Mouse (Mus musculus) lung, embryonic 15.5 days (tissue): ENCODE results near the gene Tle3. TPM values are rescaled to one million over a fixed set of nuclear protein-coding genes. Genes with fewer than 3 reads are reported as not detected.

Experiments
- ATAC-seq: fragments of 200-750 bp; cut with Nextera tagmentation; 2 replicates; pipeline ENCODE4 v1.8.0; 2017; ENCODE audit warnings: moderate number of reproducible peaks, borderline replicate concordance; ENCODE audit not compliant: low FRiP score, low TSS enrichment; ENCODE audit errors: extremely low read depth
- H3K27ac ChIP-seq: fragments of 300-500 bp; sonication (generic); 2 replicates; pipeline ENCODE4 v1.5.1; 2015; ENCODE audit warnings: moderate library complexity, mild to moderate bottlenecking, inconsistent platforms
- H3K27me3 ChIP-seq: fragments of 300-500 bp; sonication (generic); 2 replicates; pipeline ENCODE4 v1.6.1; 2015; ENCODE audit warnings: inconsistent platforms
- H3K36me3 ChIP-seq: fragments of 300-500 bp; sonication (generic); 2 replicates; pipeline ENCODE4 v1.6.1; 2015; ENCODE audit warnings: inconsistent platforms
- H3K4me1 ChIP-seq: fragments of 300-500 bp; sonication (generic); 2 replicates; pipeline ENCODE4 v1.6.1; 2015; ENCODE audit warnings: inconsistent platforms
- H3K4me2 ChIP-seq: fragments of 300-500 bp; sonication (generic); 2 replicates; pipeline ENCODE4 v1.6.1; 2015; ENCODE audit warnings: inconsistent platforms, mild to moderate bottlenecking, moderate library complexity
- H3K4me3 ChIP-seq: fragments of 300-500 bp; sonication (generic); 2 replicates; pipeline ENCODE4 v1.5.1; 2015; ENCODE audit warnings: mild to moderate bottlenecking, inconsistent platforms
- H3K9ac ChIP-seq: fragments of 300-500 bp; sonication (generic); 2 replicates; pipeline ENCODE4 v1.6.1; 2015; ENCODE audit warnings: inconsistent platforms
- H3K9me3 ChIP-seq: fragments of 300-500 bp; sonication (generic); 2 replicates; pipeline ENCODE4 v1.6.1; 2016; ENCODE audit warnings: inconsistent platforms
- WGBS: fragments of 180-500 bp; shearing (Covaris S2); methylation state at CpG from one replicate; pipeline ENCODE4 v1.1.7; 2015; 5-methylcytosine and 5-hydroxymethylcytosine counted together
- polyA plus RNA-seq: library from polyadenylated mRNA; unstranded; fragments of >200 nt; fragmentation: Nextera tagmentation; extraction: Ambion mirVana; gene quantifications from 2 replicates; pipeline ENCODE4 v1.2.1, GENCODE M21; 2015

Tle3 gene
- polyA plus RNA-seq, 1 experiment from 2014 or later = 27.1 TPM

DNA sequence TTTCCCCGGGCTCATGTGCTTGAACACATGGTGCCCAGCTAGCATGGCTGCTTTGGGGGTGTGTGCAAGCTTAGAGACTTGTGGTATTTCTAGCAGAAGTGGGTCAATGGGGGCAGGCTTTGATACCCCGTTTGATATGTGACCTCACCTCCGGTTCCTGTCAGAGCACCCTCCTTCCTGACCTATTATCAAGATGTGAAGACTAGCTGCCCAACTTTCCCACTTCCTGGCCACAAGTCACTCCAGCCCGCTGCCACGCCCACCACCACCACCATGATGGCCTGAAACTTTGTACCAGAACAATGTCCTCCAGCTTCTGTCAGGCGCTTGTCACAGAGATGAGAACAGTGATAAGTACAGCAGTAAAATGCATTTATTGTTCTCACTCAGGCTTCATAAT lies 54.9 kb downstream of the Tle3 start:
- Histone ChIP-seq H3K9me3 (no peaks in the 10 kb centered on the region), H3K4me3 (no peak overlapping the region), H3K4me1 (no peaks in the 10 kb centered on the region), H3K27me3 (peaks cover under 1% of the 10 kb centered on the region; the same call in 1 of the 2 replicates), H3K4me2 (no peak overlapping the region), H3K36me3 (no peaks in the 10 kb centered on the region), H3K9ac (no peak overlapping the region), H3K27ac (no peak overlapping the region)
- no peak for ATAC-seq
- 78% methylated on average over 6 of the region's 6 CpGs for WGBS

DNA sequence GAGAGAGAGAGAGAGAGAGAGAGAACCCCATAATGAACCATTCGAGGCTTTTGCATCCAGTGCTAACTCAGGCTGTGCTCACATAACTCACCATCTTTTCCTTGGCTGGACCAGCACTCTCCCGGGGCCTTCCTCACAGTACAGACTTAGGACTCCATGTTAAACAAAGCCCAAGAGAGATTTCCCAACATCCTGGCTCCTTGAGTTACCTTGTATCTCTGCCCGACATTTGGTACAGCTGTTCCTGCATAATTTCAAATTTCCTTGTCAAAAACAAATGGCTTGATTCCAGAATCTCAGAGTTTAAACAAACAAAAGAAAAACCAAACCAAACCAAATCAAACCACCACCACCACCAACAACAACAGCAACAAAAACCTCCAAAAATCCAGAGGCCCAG lies 55.7 kb downstream of the Tle3 start:
- no peaks in the 10 kb centered on the region for H3K9me3 ChIP-seq
- H3K36me3 ChIP-seq = no peaks in the 10 kb centered on the region
- H3K27me3 ChIP-seq = peaks cover 5% of the 10 kb centered on the region; the same call in 1 of the 2 replicates
- no peak overlapping the region for H3K9ac ChIP-seq
- no peak overlapping the region for H3K4me2 ChIP-seq
- no peaks in the 10 kb centered on the region for H3K4me1 ChIP-seq
- H3K27ac ChIP-seq = no peak overlapping the region
- no peak for ATAC-seq
- WGBS = 52% methylated on average over 3 of the region's 3 CpGs
- H3K4me3 ChIP-seq = no peak overlapping the region

DNA sequence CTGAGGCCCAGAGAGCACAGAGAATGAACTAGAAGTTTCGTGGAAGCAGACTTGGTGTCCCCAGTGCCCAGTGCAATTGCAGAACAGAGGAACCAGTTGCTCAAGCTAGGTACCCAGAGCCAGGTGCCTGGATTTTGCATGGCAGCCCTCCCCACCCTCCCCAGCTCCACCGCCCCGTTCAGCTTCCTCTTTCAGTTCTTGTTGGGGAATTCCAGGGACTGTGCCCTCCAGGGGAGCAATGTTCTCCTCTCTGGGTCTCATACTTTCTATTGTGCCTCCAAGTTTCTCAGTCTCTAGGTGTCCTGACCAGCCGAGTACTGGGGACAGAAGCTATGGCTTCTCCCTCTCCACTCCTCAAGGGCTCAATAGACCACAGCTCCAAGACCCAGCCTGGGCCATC lies 59.7 kb downstream of the Tle3 start:
- no peak overlapping the region for H3K4me2 ChIP-seq

DNA sequence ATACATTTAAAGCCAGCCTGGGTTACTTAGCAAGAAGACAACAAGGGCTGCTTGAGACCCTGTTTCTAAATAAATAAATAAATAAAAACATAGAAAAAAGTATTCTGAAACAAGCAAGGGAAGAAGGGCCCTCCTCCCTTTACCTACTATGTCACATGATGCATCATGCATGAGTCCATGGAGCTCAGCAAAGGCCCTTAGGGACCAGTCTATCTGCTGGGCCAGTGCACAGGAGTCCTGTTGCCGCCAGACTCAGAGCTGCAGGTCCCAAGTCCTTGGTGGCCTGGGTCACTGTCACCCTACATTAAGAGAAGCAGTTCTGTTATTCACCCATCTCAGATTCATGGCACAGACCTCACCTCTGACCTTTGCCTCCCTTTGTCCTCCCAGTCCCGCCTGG lies 61.0 kb downstream of the Tle3 start:
- Histone ChIP-seq H3K27ac (no peak overlapping the region), H3K9ac (no peak overlapping the region), H3K4me3 (no peak overlapping the region), H3K36me3 (no peaks in the 10 kb centered on the region), H3K4me1 (peaks cover 34% of the 10 kb centered on the region), H3K4me2 (no peak overlapping the region), H3K27me3 (peaks cover 33% of the 10 kb centered on the region), H3K9me3 (no peaks in the 10 kb centered on the region)
- ATAC-seq = no peak
- WGBS = 76% methylated on average over 2 of the region's 2 CpGs

More for the DNA sequence above, 59.7 kb downstream of the Tle3 start:
- no peaks in the 10 kb centered on the region for H3K36me3 ChIP-seq
- 83% methylated on average over 4 of the region's 4 CpGs for WGBS
- H3K27me3 ChIP-seq = peaks cover 26% of the 10 kb centered on the region
- H3K9ac ChIP-seq = no peak overlapping the region
- H3K4me1 ChIP-seq = peaks cover 24% of the 10 kb centered on the region
- ATAC-seq = no peak
- H3K27ac ChIP-seq = no peak overlapping the region
- H3K4me3 ChIP-seq = no peak overlapping the region
- no peaks in the 10 kb centered on the region for H3K9me3 ChIP-seq

DNA sequence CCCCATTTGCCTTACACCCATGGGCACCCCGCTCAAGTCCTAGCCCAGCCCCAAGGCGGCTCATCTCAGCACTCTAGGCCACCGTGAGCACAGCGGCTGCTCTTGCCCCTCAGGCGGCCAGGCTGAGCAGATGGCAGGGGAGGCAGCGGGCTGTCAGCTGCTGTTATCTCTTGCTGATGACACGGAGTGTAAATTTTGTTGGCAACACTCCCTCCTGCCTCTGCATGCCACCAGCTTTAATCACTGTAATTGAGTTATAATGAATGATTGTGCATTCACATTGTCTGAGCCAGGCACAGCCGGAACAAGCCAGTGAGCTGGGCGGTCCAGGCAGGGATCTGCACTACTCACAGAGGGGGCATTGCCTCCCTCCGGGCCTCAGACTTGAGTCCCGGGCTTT lies 61.9 kb downstream of the Tle3 start:
- Histone ChIP-seq H3K27me3 (peaks cover 40% of the 10 kb centered on the region), H3K36me3 (no peaks in the 10 kb centered on the region), H3K27ac (no peak overlapping the region), H3K4me2 (no peak overlapping the region), H3K4me1 (peaks cover 34% of the 10 kb centered on the region), H3K9me3 (no peaks in the 10 kb centered on the region), H3K4me3 (no peak overlapping the region), H3K9ac (no peak overlapping the region)
- no peak for ATAC-seq
- 42% methylated on average over 11 of the region's 11 CpGs for WGBS

DNA sequence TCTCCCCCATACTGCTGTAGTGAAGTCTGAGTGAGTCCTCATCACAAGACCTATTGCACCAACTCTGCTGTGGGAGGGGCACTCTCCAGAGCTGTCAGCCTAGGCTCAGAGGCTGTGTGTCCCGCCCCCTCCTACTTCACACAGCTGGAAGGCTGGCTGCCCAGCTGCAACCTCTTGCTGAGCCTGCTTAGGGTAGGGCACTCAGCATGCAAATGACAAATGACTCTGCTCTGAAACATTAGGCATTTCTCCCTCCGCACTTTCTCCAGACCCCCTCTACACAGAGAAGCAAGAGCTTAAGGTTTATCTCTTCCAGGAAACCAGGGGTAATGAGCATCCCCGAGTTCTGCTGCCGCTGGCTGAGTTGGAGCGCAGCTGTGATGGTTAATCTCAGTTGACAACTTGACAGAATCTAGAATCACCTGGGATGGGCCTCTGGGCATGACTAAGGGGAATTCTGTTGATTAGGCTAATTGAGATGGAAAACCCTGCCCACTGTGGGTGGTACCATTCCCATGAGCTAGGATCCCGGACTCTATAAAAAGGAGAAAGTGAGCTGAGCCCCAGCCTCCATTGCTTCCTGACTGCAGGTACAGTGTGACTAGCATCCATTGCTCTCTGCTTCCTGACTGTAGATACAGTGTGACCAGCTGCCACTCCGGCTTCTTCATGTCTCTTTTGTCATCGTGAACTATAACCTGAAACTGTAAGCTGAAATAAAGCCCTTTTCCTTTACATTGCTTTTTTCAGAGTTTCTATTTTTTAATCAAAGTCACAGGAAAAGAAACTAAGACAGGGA lies 63.2 kb downstream of the Tle3 start:
- peaks cover 34% of the 10 kb centered on the region for H3K4me1 ChIP-seq
- no peak overlapping the region for H3K9ac ChIP-seq
- H3K27me3 ChIP-seq = peaks cover 41% of the 10 kb centered on the region
- peak; percentile 79 for ATAC-seq
- no peak overlapping the region for H3K27ac ChIP-seq
- no peaks in the 10 kb centered on the region for H3K36me3 ChIP-seq
- WGBS = 40% methylated on average over 8 of the region's 8 CpGs
- no peaks in the 10 kb centered on the region for H3K9me3 ChIP-seq
- H3K4me3 ChIP-seq = no peak overlapping the region
- no peak overlapping the region for H3K4me2 ChIP-seq

DNA sequence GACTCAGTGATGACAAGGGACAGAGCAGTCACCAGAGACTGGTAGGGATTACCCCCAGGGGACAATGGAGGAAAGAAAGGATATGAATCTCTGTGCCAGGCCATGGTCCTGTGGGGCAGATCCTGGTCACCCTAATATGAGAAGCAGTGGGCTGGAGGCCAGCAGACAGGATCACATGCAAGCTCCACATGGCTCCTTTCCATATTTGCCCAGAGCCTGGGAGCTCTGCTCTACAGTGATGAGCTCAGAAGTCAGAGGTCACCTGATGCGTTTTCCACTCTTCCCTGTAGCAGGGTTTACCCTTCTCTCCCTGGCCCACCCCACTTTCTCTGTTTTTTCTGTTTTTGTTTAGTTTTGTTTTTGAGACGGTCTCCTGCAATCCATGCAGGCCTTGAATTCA lies 63.9 kb downstream of the Tle3 start:
- no peak overlapping the region for H3K27ac ChIP-seq

DNA sequence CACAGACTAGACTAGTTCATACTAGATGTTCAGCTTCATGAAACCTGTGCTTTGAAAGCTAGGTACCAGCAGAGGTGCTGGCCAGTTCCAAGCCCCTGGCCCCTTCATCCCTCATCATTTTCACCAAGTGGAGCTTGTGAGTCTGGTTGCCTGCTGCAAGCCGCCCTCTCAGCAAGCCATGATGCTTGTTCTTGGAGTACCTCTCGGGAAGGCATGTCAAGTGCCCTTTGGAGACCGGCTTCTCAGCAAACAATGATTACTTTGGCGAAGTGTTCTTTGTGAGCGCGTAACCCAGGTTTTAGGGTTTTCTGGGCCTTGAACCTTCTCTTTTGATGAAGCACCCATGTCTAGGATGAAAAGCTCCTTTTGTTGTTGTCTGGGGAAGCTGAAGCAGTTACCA lies 64.6 kb downstream of the Tle3 start:
- H3K4me2 ChIP-seq = no peak overlapping the region
- WGBS = 63% methylated on average over 6 of the region's 6 CpGs
- peaks cover 42% of the 10 kb centered on the region for H3K27me3 ChIP-seq
- peaks cover 39% of the 10 kb centered on the region for H3K4me1 ChIP-seq
- H3K9ac ChIP-seq = no peak overlapping the region
- no peaks in the 10 kb centered on the region for H3K9me3 ChIP-seq
- no peak overlapping the region for H3K27ac ChIP-seq
- ATAC-seq = no peak
- no peak overlapping the region for H3K4me3 ChIP-seq
- H3K36me3 ChIP-seq = no peaks in the 10 kb centered on the region

More for the DNA sequence above, 63.9 kb downstream of the Tle3 start:
- Histone ChIP-seq H3K27me3 (peaks cover 41% of the 10 kb centered on the region), H3K4me2 (no peak overlapping the region), H3K4me3 (no peak overlapping the region), H3K9ac (no peak overlapping the region), H3K36me3 (no peaks in the 10 kb centered on the region), H3K9me3 (no peaks in the 10 kb centered on the region), H3K4me1 (peaks cover 34% of the 10 kb centered on the region)
- WGBS = 46% methylated on average over 2 of the region's 2 CpGs
- ATAC-seq = no peak

DNA sequence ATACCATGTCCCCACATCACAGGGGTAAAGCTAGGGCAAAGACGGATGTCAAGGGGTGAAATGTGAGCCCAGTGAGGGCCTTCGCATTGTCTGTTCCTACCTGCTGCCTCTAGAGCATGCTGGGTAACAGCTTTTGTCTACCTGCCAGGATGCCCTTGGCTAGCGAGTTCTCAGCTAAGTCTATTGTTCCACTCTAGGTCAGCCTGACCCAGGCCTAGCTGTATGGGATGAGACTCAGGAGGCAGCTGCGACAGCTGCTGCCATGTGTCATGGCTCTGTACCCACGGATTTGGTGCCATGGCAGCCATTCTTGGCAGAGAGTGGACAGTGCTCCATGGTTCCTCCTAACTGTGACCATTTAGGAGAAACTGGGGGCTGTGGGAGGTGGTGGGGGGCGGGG lies 66.9 kb downstream of the Tle3 start:
- Histone ChIP-seq H3K9me3 (no peaks in the 10 kb centered on the region), H3K27ac (no peak overlapping the region), H3K36me3 (no peaks in the 10 kb centered on the region), H3K9ac (no peak overlapping the region), H3K4me3 (no peak overlapping the region), H3K4me2 (no peak overlapping the region), H3K27me3 (peaks cover 36% of the 10 kb centered on the region), H3K4me1 (peaks cover 37% of the 10 kb centered on the region)
- 69% methylated on average over 6 of the region's 6 CpGs for WGBS
- ATAC-seq = no peak

DNA sequence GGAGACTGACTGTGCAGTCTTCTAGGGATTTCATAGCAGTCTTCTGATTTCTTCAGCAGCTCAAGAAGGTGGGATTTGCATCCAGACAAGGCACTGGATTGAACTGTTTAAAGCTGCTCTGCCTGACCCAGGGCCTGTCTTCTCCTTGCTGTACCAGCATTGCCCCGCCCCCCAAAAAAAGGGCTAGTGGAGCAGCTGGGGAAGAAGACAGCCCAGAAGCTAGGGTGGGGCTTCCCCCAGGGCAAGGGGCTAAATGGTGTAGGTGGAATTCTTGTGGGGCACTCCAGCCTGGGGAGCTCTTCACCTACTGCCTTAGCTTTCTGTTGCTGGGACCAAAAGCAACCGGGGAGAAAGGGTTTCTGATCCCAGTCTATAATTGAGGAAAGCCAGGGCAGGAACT lies 67.8 kb downstream of the Tle3 start:
- no peak overlapping the region for H3K4me3 ChIP-seq
- H3K9me3 ChIP-seq = no peaks in the 10 kb centered on the region
- peaks cover 30% of the 10 kb centered on the region for H3K4me1 ChIP-seq
- no peak for ATAC-seq
- H3K9ac ChIP-seq = no peak overlapping the region
- no peaks in the 10 kb centered on the region for H3K36me3 ChIP-seq
- H3K4me2 ChIP-seq = no peak overlapping the region
- H3K27me3 ChIP-seq = peaks cover 28% of the 10 kb centered on the region
- no peak overlapping the region for H3K27ac ChIP-seq
- 69% methylated on average over 2 of the region's 2 CpGs for WGBS

DNA sequence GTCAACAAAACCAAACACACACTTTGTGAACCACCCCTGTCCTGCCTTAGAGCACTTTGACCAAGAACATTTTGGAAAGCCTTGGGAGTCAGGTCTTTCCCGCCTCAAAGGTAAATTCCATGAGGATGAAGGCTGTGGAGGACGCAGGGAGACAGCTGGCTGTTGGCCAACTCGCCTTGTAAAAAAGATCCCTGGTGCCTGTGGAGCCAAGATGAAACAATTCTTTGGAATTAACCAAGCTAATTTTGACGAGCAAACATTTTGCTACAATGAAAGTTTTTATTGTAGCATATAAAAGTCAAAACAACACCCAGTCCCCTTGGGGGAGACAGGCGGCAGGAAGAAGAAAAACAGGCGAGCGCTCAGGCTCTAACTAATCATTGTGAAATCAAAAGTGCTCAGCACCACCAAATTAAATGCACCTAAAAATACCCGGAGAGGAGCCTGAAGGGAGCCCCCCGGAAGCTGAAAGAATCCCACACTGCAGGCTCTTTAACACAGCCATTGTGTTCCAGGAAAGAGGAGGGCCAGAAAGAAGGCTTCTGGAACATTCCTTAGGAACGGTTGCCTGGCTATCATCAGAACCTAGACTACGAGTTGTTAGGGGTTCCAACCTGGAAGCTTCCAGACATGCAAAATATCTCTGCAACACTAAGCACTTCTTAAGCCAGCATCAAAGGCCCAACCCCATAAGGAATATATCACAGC lies 69.2 kb downstream of the Tle3 start:
- WGBS = 39% methylated on average over 11 of the region's 11 CpGs
- ATAC-seq = no peak
- H3K27ac ChIP-seq = no peak overlapping the region
- peaks cover 20% of the 10 kb centered on the region; the same call in 1 of the 2 replicates for H3K27me3 ChIP-seq
- peaks cover 25% of the 10 kb centered on the region for H3K4me1 ChIP-seq
- no peak overlapping the region for H3K4me2 ChIP-seq
- no peaks in the 10 kb centered on the region for H3K36me3 ChIP-seq
- no peaks in the 10 kb centered on the region for H3K9me3 ChIP-seq
- H3K4me3 ChIP-seq = no peak overlapping the region
- H3K9ac ChIP-seq = no peak overlapping the region

DNA sequence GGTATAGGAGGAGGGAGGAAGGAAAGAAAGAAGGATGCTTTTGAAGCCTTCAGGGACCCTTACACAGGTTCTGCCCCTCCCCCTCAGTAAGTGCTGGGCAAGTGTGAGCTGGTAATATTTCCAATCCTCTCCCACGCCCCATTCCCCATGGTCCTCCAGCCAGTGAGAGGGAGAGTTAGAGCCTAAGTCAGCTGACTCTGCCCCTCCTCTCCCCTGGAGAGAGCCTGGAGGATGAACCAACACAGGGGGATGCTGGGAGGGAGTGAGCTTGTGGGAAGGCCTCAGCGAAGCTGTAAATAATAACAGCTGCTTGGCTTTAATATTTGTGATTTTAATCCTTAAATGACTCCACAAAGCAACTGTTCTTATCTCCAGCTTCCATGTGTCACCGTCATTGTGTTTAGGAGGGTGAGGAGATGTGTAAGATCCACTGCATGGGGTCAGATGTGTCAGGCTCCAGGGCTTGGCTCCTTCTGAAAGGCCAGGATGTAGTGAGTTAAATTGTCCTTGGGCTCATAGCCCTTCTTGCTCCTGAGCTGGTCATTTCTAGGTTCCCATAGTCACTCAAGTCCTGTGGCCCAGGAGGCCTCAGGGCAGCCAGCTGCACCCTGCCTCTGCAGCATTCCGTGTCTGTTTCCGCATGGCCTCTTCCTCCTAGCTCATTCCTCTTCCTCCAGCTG lies 70.9 kb downstream of the Tle3 start:
- H3K27me3 ChIP-seq = peaks cover 16% of the 10 kb centered on the region; the same call in 1 of the 2 replicates
- no peak overlapping the region for H3K4me3 ChIP-seq
- H3K4me2 ChIP-seq = no peak overlapping the region
- H3K9ac ChIP-seq = no peak overlapping the region
- H3K36me3 ChIP-seq = no peaks in the 10 kb centered on the region
- no peak overlapping the region for H3K27ac ChIP-seq
- H3K9me3 ChIP-seq = no peaks in the 10 kb centered on the region
- peaks cover 11% of the 10 kb centered on the region for H3K4me1 ChIP-seq
- 55% methylated on average over 5 of the region's 5 CpGs for WGBS
- ATAC-seq = no peak
